Mouse (Mus musculus) liver, postnatal 0 days (tissue): Measurements from ENCODE around the gene Itga6.

Experiments
- CTCF ChIP-seq: sonication (generic); IDR thresholded peaks from 2 replicates; pipeline ENCODE4 v1.5.1; 2016; ENCODE audit warnings: antibody characterized with exemption, low read depth
- EP300 ChIP-seq: IDR thresholded peaks from 2 replicates; pipeline ENCODE4 v1.6.1; 2016; ENCODE audit warnings: antibody characterized with exemption, low read depth, mild to moderate bottlenecking

DNA sequence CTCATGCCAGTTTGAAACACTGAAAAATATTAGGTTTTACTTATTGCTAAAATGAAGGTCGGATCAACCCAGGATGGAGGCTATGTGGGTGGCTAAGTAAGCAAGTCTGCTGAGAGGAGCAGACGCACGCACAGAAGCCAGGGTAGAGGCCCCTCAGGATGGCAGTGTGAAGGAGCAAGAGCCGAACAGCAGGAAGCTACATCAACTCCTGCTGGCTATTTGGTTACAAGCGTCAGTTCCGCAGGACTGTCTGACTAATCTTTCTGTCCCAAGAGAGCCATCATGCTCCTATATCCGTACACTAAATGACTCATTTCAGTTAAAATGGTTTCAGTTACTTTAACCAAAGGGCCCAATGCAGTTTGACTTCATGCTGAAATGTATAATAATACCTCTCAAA lies 46.5 kb upstream of the Itga6 start:
- TF ChIP-seq CTCF: no peak
- TF ChIP-seq EP300: no peak
